Mouse (Mus musculus): ENCODE measurements around the gene Sulf2. TPM values are rescaled to one million over a fixed set of nuclear protein-coding genes. Genes with fewer than 3 reads are reported as not detected.

The Sulf2 gene
- polyA plus RNA-seq, 1 experiment from 2014 or later: 88.6 TPM

DNA sequence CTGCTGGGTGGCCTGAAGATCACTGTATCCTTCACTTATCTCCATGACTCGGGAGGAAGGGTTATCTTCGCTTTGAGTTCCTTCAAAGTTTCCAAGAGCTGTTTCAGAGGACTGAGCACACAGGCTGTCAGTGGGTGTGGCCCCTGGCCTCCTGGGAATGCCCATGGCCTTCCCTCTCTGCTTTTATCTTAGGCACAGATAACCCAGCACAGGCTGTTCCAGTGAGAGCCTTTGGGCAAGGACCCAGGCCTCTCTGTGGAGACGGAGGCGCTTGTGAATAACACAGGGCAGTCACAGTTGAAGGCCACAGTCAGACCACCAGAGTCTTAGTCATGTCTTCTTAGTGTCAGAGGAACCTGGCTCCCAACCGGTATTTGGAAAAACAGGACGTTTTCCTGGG, 32.7 kb downstream of the Sulf2 start:
- Histone ChIP-seq H3K4me3 (no peak overlapping the region), H3K4me2 (no peak overlapping the region), H3K9me3 (no peaks in the 10 kb centered on the region), H3K27ac (no peak overlapping the region), H3K36me3 (no peaks in the 10 kb centered on the region; the same call in none of the 2 replicates), H3K9ac (no peak overlapping the region), H3K4me1 (replicated peaks) (peaks cover 11% of the 10 kb centered on the region; the same call in 1 of the 2 replicates), H3K27me3 (no peaks in the 10 kb centered on the region)
- ATAC-seq (ENCODE audit: low FRiP score): no peak
- 94% methylated on average over 6 of the region's 6 CpGs for WGBS

DNA sequence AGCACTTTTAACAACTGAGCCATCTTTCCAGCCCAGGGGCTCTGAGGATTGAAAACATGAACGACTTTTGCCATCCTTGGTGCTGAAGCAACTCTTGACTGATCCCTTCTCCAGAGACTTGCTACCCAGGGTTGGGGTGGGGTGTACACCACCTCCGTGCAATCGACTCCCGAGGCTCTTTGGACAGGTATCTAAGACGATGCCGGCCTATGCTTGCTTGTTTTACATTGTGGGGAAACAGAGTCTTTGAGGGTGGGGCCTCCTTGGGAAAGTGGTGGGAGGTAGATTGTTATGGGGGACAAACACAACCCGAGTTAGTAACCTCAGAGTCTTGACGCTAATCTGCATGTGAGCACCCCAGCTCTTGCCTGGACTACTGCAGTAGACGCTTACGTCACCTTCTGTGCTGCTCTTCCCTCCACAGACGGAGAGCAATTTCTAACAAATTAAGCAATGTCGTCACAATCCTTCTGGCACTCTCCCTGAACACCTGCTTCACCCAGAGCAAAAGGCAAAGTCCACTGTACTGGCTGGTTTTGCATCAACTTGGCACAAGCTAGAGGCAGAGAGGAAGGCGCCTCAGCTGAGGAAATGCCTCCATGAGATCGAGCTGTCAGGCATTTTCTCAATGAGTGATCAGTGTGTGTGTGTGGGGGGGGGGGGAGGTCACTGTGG, 33.6 kb downstream of the Sulf2 start:
- WGBS: 75% methylated on average over 14 of the region's 14 CpGs

DNA sequence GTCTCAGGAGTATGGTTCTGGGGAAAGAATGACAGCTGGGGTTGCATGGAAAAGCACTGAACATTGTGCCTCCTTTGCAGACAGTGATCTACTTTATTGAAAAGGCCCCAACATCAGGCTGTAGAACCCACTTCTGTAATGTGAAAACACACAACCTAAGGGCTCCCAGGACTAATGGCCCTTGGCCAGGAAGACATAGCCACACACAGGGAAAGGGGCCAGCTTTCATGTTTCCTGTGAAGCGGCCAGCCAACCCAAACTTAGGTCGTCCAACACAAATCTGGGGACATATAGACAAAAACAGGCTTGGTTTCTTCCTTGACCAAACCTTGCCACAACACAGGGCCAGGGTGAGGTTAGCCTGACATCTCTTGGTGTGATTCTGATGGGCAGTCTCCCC, 35.5 kb downstream of the Sulf2 start:
- H3K4me2 ChIP-seq: no peak overlapping the region
- no peak for ATAC-seq (ENCODE audit: low FRiP score)
- H3K36me3 ChIP-seq: peaks cover 19% of the 10 kb centered on the region
- H3K4me3 ChIP-seq: no peak overlapping the region
- H3K9me3 ChIP-seq: no peaks in the 10 kb centered on the region
- peaks cover 5% of the 10 kb centered on the region; the same call in 1 of the 2 replicates for H3K4me1 ChIP-seq (replicated peaks)
- no peak overlapping the region for H3K27ac ChIP-seq
- no peaks in the 10 kb centered on the region for H3K27me3 ChIP-seq
- no peak overlapping the region for H3K9ac ChIP-seq
- 83% methylated on average over 2 of the region's 2 CpGs for WGBS

More for the DNA sequence above, 33.6 kb downstream of the Sulf2 start:
- no peak overlapping the region for H3K9ac ChIP-seq
- H3K36me3 ChIP-seq: peaks cover 3% of the 10 kb centered on the region
- no peaks in the 10 kb centered on the region for H3K27me3 ChIP-seq
- H3K4me2 ChIP-seq: no peak overlapping the region
- 0 out of 2 replicates have a peak overlapping the region, but pooled peaks have one; percentile 18 for H3K27ac ChIP-seq
- H3K9me3 ChIP-seq: no peaks in the 10 kb centered on the region
- ATAC-seq (ENCODE audit: low FRiP score): no peak
- no peak overlapping the region for H3K4me3 ChIP-seq
- peaks cover 11% of the 10 kb centered on the region; the same call in 1 of the 2 replicates for H3K4me1 ChIP-seq (replicated peaks)

DNA sequence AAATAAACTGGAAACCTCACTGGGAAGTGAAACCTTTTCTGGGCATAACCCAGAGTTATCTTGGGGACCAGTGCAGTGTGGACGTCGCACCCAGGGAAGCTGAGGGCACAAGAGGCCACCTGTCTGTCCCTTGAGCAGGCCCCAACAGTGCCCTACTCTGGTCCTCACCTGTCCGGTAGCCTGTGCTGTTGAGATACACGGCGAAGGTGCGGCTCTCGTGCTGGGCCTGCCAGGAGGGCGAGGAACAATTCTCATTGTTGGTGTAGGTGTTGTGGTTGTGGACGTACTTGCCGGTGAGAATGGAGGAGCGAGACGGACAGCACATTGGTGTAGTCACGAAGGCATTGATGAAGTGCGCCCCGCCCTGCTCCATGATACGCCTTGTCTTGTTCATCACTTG, 38.8 kb downstream of the Sulf2 start:
- Histone ChIP-seq H3K36me3 (peaks cover 41% of the 10 kb centered on the region), H3K4me1 (replicated peaks) (peaks cover 15% of the 10 kb centered on the region), H3K9me3 (no peaks in the 10 kb centered on the region), H3K4me3 (no peak overlapping the region), H3K9ac (no peak overlapping the region), H3K27ac (no peak overlapping the region), H3K27me3 (peaks cover 6% of the 10 kb centered on the region; the same call in 1 of the 2 replicates), H3K4me2 (no peak overlapping the region)
- 97% methylated on average over 16 of the region's 16 CpGs for WGBS
- ATAC-seq (ENCODE audit: low FRiP score): no peak

DNA sequence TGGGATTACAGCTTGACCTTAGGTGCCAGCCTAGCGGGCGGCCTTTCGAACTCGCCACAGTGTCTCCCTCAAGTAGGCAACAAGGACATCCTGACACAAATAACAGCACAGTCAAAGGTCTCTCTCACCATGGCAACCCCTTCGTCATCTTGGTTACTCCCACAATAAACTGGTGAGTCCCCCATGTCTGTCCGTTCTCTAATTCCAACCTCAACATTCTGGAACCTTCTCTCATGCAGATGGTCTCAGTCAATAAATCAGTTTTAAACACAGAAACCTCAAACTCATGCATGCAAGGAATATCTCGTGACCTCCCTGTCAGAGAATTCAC, 39.2 kb downstream of the Sulf2 start:
- ATAC-seq (ENCODE audit: low FRiP score): no peak
- Histone ChIP-seq H3K9me3 (no peaks in the 10 kb centered on the region), H3K27ac (no peak overlapping the region), H3K27me3 (peaks cover 6% of the 10 kb centered on the region; the same call in 1 of the 2 replicates), H3K36me3 (peaks cover 41% of the 10 kb centered on the region), H3K4me2 (no peak overlapping the region), H3K4me3 (no peak overlapping the region), H3K4me1 (replicated peaks) (peaks cover 15% of the 10 kb centered on the region), H3K9ac (no peak overlapping the region)
- WGBS: 87% methylated on average over 7 of the region's 7 CpGs

DNA sequence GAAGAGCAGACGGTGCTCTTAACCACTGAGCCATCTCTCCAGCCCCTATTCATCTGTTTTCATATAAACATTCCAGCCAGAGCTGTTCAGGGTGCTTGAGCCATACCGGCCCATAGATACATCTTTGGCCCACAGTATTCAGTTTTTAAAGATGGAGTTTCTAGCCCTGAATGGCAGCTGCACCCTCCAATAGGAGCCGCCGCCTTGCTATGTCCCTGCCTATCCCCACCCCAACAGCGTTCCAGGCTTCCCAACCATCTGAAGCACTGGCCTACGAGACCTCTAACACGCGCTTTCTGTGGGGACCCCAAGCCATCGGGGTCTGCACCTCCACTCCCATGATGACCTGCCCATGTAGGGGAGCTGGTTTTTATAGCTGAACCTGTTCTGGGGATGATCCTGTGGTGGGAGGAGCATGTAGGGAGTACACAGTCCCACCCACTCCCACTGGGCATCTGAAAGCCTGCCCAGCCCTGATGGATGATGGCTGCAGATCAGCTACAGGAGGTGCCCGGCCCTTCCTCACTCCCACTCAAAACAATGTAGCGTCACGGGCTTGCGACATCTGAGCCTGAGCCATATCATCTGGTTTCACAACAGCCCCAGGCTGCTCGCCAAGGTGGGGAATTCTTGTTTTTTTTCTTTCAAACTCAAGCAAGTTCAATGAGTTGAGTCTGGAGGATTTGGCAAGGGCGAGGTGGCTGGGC, 39.7 kb downstream of the Sulf2 start:
- ATAC-seq (ENCODE audit: low FRiP score): no peak
- H3K4me1 ChIP-seq (replicated peaks): peaks cover 15% of the 10 kb centered on the region
- H3K4me3 ChIP-seq: no peak overlapping the region
- H3K4me2 ChIP-seq: no peak overlapping the region
- no peak overlapping the region for H3K27ac ChIP-seq
- peaks cover 41% of the 10 kb centered on the region for H3K36me3 ChIP-seq
- no peaks in the 10 kb centered on the region for H3K9me3 ChIP-seq
- peaks cover 10% of the 10 kb centered on the region for H3K27me3 ChIP-seq
- no peak overlapping the region for H3K9ac ChIP-seq
- WGBS: 91% methylated on average over 15 of the region's 15 CpGs

DNA sequence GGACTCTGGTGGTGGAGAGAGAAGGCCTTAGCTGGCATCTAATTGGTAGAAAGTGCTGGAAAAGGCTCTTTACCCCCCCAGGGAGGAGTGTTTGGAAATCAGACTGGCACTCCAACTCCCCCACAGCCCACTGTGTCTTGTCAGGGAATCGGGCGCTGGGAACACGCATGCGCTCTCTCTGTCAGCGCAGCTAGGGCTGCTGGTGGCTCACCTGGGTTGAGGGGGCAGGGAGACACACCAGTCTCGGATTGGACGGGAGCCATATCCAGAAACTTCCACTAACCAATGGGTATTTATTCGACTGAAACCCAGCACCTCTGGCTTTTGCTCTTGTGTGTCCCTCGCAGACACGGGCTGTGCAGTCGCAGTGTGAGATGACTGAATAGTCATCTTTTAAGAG, 42.5 kb downstream of the Sulf2 start:
- Histone ChIP-seq H3K27me3 (peaks cover 11% of the 10 kb centered on the region), H3K4me3 (no peak overlapping the region), H3K36me3 (peaks cover 41% of the 10 kb centered on the region), H3K9me3 (no peaks in the 10 kb centered on the region), H3K9ac (no peak overlapping the region), H3K4me2 (no peak overlapping the region), H3K4me1 (replicated peaks) (peaks cover 23% of the 10 kb centered on the region), H3K27ac (no peak overlapping the region)
- ATAC-seq (ENCODE audit: low FRiP score): no peak
- WGBS: 90% methylated on average over 11 of the region's 11 CpGs

DNA sequence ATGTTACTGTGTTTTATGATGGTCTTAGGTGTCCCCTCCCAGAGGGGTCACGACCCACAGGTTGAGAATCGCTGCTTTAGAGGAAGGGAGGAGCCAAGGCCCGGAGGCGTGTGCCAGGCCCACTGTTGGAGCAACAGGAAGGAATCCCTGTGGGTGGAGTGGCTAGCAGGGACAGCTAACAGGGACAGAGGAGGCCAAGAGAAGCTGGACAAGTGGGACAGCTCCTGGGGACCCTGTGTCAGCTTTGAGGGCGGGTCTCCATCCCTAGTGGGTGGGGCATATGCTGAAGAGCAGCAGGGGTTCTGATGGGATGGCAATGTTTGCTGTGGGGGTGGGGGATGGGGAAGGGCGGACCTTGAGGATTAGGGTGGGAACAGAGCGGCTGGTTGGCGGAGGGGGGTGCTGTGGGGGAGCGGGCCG, 43.6 kb downstream of the Sulf2 start:
- Histone ChIP-seq H3K36me3 (peaks cover 39% of the 10 kb centered on the region), H3K9me3 (no peaks in the 10 kb centered on the region), H3K27ac (no peak overlapping the region), H3K9ac (no peak overlapping the region), H3K4me1 (replicated peaks) (peaks cover 33% of the 10 kb centered on the region), H3K4me3 (no peak overlapping the region), H3K4me2 (no peak overlapping the region), H3K27me3 (peaks cover 11% of the 10 kb centered on the region)
- WGBS: 47% methylated on average over 10 of the region's 10 CpGs
- no peak for ATAC-seq (ENCODE audit: low FRiP score)

DNA sequence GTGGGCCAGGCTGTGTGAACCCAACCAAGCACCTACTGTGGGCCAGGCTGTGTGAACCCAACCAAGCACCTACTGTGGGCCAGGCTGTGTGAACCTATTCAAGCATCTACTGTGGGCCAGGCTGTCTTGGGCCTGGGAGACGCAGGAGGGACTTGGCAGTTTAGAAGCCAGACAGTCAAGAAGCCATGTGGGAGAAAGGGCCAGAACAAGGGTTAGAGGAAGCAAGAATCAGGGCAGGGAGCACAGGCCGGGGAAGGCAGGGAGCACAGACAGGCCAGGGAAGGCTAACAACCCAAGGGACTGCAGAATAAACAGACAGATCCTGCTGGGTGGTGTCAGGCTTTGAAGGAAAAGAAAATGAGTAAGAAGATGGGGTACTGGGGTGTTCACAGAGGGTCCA, 44.2 kb downstream of the Sulf2 start:
- peaks cover 39% of the 10 kb centered on the region for H3K4me1 ChIP-seq (replicated peaks)
- H3K27ac ChIP-seq: no peak overlapping the region
- ATAC-seq (ENCODE audit: low FRiP score): no peak
- WGBS: 82% methylated on average over 2 of the region's 2 CpGs
- peaks cover 16% of the 10 kb centered on the region for H3K27me3 ChIP-seq
- H3K9ac ChIP-seq: no peak overlapping the region
- no peak overlapping the region for H3K4me2 ChIP-seq
- peaks cover 33% of the 10 kb centered on the region for H3K36me3 ChIP-seq
- H3K9me3 ChIP-seq: no peaks in the 10 kb centered on the region
- no peak overlapping the region for H3K4me3 ChIP-seq

DNA sequence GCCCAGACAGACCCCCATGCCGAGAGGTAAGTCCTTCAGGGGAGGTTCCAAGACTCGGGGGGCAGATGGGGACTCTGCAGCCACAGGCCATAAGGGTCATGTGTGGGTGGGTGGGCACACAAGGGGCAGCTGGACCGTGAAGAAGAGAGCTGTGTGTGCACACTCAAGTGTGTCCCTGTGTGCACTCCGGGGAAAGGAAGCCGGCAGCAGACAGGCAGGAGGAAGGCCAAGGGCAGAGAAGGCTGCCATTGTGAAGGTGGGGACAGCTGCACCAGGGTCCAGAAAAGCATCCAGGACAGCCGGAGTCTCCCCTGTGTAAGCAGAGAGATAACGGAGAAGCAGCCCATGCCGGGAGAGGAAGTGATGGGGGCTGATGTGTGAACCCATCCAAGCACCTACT, 44.7 kb downstream of the Sulf2 start:
- H3K4me2 ChIP-seq: no peak overlapping the region
- WGBS: 65% methylated on average over 8 of the region's 8 CpGs
- H3K27ac ChIP-seq: no peak overlapping the region
- no peaks in the 10 kb centered on the region for H3K9me3 ChIP-seq
- no peak overlapping the region for H3K4me3 ChIP-seq
- peaks cover 44% of the 10 kb centered on the region for H3K4me1 ChIP-seq (replicated peaks)
- H3K27me3 ChIP-seq: peaks cover 17% of the 10 kb centered on the region
- ATAC-seq (ENCODE audit: low FRiP score): no peak
- H3K9ac ChIP-seq: no peak overlapping the region
- H3K36me3 ChIP-seq: peaks cover 28% of the 10 kb centered on the region

DNA sequence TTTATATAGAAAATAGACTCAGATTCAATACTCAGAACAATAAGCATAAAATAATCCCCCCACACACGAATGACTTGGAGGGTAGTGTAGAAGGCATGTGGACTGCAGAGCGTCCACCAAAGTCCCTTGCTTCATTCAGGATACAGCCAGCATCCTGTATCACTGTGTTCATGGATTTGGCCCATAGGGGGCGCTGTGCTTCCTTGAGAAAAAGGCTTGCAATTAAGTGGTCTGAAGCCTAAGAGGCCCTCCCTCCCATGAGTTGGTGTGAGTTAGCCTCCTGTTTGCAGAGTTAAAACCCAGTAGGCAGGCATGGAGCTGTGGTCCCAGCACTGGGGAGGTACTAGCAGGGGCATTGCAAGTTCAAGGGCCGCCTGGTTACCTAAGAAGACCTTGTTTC, 47.1 kb downstream of the Sulf2 start:
- Histone ChIP-seq H3K36me3 (peaks cover 6% of the 10 kb centered on the region), H3K4me1 (replicated peaks) (peaks cover 57% of the 10 kb centered on the region), H3K27ac (peak overlapping the region; percentile 12; the same call in 1 of the 2 replicates), H3K9ac (no peak overlapping the region), H3K4me3 (no peak overlapping the region), H3K27me3 (peaks cover 17% of the 10 kb centered on the region), H3K4me2 (no peak overlapping the region), H3K9me3 (no peaks in the 10 kb centered on the region)
- no peak for ATAC-seq (ENCODE audit: low FRiP score)
- WGBS: 22% methylated on average over 4 of the region's 4 CpGs

DNA sequence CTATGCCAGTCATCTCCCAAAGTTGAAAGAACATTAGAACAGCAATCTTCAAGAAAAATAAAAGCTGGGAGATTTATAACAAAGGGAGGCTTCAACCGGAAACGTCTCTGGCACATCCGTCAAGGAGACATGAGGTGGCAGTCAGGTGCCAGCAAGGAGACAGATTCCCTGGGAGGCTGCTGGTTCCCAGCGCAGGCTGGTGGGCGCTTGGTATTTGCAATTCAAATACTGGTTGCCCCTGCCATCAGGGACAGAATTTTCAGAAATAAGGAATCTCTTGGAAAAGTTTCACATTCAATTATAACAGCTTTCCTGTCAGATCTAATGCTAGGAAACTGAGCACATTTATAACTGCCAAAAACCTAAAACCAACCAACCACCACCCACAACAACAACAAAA, 47.6 kb downstream of the Sulf2 start:
- no peaks in the 10 kb centered on the region for H3K9me3 ChIP-seq
- H3K4me1 ChIP-seq (replicated peaks): peaks cover 60% of the 10 kb centered on the region
- 0 out of 2 replicates have a peak overlapping the region, but pooled peaks have one; percentile 15 for H3K27ac ChIP-seq
- H3K27me3 ChIP-seq: peaks cover 16% of the 10 kb centered on the region
- H3K36me3 ChIP-seq: peaks cover 2% of the 10 kb centered on the region
- 43% methylated on average over 5 of the region's 5 CpGs for WGBS
- ATAC-seq (ENCODE audit: low FRiP score): no peak
- no peak overlapping the region for H3K4me2 ChIP-seq
- no peak overlapping the region for H3K4me3 ChIP-seq
- no peak overlapping the region for H3K9ac ChIP-seq

DNA sequence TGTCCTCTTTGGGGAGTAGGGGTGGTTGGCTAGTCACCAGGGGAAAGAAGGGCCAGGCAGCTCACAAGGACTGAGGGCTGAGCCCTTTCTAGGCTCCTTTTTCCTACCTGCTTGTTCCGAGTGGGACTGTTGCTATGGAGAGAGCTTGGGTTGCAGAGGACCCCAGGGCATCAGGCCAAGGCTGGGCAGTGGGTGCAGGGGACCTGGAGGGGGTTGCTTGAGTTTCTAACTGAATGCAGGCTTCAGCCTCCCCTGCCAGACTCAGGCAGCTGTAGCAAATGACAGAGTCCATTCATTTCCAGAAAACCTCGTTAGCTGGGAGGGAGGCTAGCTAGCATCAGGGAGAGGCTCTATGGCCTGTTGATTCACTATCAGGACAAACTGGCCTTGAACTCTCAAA, 48.8 kb downstream of the Sulf2 start:
- no peak for ATAC-seq (ENCODE audit: low FRiP score)
- Histone ChIP-seq H3K27ac (peak overlapping the region; percentile 23; the same call in 1 of the 2 replicates), H3K9me3 (no peaks in the 10 kb centered on the region), H3K4me3 (no peak overlapping the region), H3K36me3 (no peaks in the 10 kb centered on the region; the same call in 1 of the 2 replicates), H3K27me3 (peaks cover 19% of the 10 kb centered on the region), H3K4me1 (replicated peaks) (peaks cover 61% of the 10 kb centered on the region), H3K9ac (no peak overlapping the region), H3K4me2 (no peak overlapping the region)
- WGBS: 42% methylated on average over 2 of the region's 2 CpGs
